9 mouse cellular contexts compared by ENCODE assay signal in genomic region chr2:62046861-62047503, GRCm38 (mm10). TPM values are rescaled to one million over a fixed set of nuclear protein-coding genes. Genes with fewer than 3 reads are reported as not detected.
A peak's percentile ranks its signal among the peaks of the same experiment; 100 is the strongest.
DNase-seq lines count a peak whose midpoint lies in the region; ATAC-seq and TF ChIP-seq lines count a peak whose summit lies in the region.
"Had no signal": no experiment of that assay in that cellular context is flagged by ENCODE, and none has a peak within 500 bp of the region (broad histone marks: within the 10 kb centered on the region; RNA-seq: fewer than 3 reads in every experiment).

No protein-coding gene starts in this region.

- no peaks in the 10 kb centered on the region for H3K9me3 ChIP-seq in hindbrain, postnatal 0 days (ENCODE audit: low read length)
- no peaks in the 10 kb centered on the region for H3K9me3 ChIP-seq in midbrain, embryonic 10.5 days (replicated peaks)

- no peaks in the 10 kb centered on the region for H3K27me3 ChIP-seq in hindbrain, postnatal 0 days (ENCODE audit: insufficient read depth, low read length)
- peaks cover 13% of the 10 kb centered on the region for H3K27me3 ChIP-seq in midbrain, embryonic 10.5 days (ENCODE audit: low read depth, poor library complexity, severe bottlenecking)

- peak overlapping the region; percentile 92 for H3K27ac ChIP-seq in hindbrain, postnatal 0 days
- H3K27ac ChIP-seq in midbrain, embryonic 10.5 days (replicated peaks) = peak overlapping the region; percentile 75

- H3K4me3 ChIP-seq in hindbrain, postnatal 0 days (ENCODE audit: low read length) = peak overlapping the region; percentile 51
- H3K4me3 ChIP-seq in midbrain, embryonic 10.5 days = peak overlapping the region; percentile 55

- peak overlapping the region; percentile 58 for H3K4me2 ChIP-seq in hindbrain, postnatal 0 days (ENCODE audit: low read depth, low read length)

- H3K4me1 ChIP-seq in hindbrain, postnatal 0 days (ENCODE audit: insufficient read depth, low read length) = no peaks in the 10 kb centered on the region
- peaks cover 19% of the 10 kb centered on the region for H3K4me1 ChIP-seq in midbrain, embryonic 10.5 days

- DNase-seq in frontal cortex, postnatal 25 days (ENCODE audit: low spot score in 2 of 2) = no peak
- DNase-seq in Muller cell, postnatal 12 days (ENCODE audit: inconsistent ontology term) = peak; percentile 47
- peak; percentile 40 for DNase-seq in hindbrain, postnatal 0 days (ENCODE audit: low spot score)
- no peak for DNase-seq in midbrain, embryonic 10.5 days (ENCODE audit: low spot score)
- no peak for DNase-seq in ovary, postnatal 36 days (ENCODE audit: low spot score)
- DNase-seq in frontal cortex, postnatal 36 days (ENCODE audit: low spot score in 2 of 2) = no peak
- no peak for DNase-seq in spleen, postnatal 14 days (ENCODE audit: low spot score in 2 of 2)

- peak overlapping the region; percentile 68 for H3K9ac ChIP-seq in hindbrain, postnatal 0 days (replicated peaks; ENCODE audit: low read length)

- ATAC-seq in frontal cortex, adult (ENCODE audit: low TSS enrichment) = peak; percentile 35
- ATAC-seq in hindbrain, postnatal 0 days = peak; percentile 47

- no peak for TF ChIP-seq CTCF in hindbrain, postnatal 0 days (IDR thresholded peaks at IDR 0.05; ENCODE audit: low read depth)

- no peaks in the 10 kb centered on the region for H3K36me3 ChIP-seq in hindbrain, postnatal 0 days (ENCODE audit: insufficient read depth, low read length)
- H3K36me3 ChIP-seq in midbrain, embryonic 10.5 days = no peaks in the 10 kb centered on the region

- 3% methylated on average over 10 of the region's 10 CpGs for whole genome bisulfite sequencing in hindbrain, postnatal 0 days
- 19% methylated on average over 10 of the region's 10 CpGs for WGBS in midbrain, embryonic 10.5 days

RNA-seq across cellular contexts. Expression of gene Slc4a10, which starts 0.7 kb away (rescaled TPM):
- total RNA-seq in hindbrain, postnatal 0 days (2014; rRNA removed) = 60.8 and 74.4 TPM in 2 replicates
- polyA plus RNA-seq in hindbrain, postnatal 0 days (2015; fragmentation: Nextera tagmentation; extraction: Ambion mirVana) = 26.0 and 26.8 TPM in 2 replicates
- 0.11 TPM in 1 of 2 replicates, not detected in the other for polyA plus RNA-seq in midbrain, embryonic 10.5 days (2016; fragmentation: Nextera tagmentation; extraction: Ambion mirVana)
- polyA plus RNA-seq: C2C12 had no signal

Comparison
In these comparisons a context has a peak if more than half of its experiments do, and no peak if none do; other contexts are left out.
1. DNase-seq: peak in Muller cell, postnatal 12 days (single experiment) and hindbrain, postnatal 0 days (single experiment); none in frontal cortex, postnatal 25 days (0 of 2), midbrain, embryonic 10.5 days (single experiment), ovary, postnatal 36 days (single experiment), frontal cortex, postnatal 36 days (0 of 2) and spleen, postnatal 14 days (0 of 2).
2. RNA of gene Slc4a10, which starts 0.7 kb away (polyA plus RNA-seq): 26.0 to 26.8 TPM in hindbrain, postnatal 0 days; 0.11 TPM in midbrain, embryonic 10.5 days; every median in the first group is over 10 times any median in the second.